Mouse (Mus musculus): ENCODE results near the gene Cd244a.

DNA sequence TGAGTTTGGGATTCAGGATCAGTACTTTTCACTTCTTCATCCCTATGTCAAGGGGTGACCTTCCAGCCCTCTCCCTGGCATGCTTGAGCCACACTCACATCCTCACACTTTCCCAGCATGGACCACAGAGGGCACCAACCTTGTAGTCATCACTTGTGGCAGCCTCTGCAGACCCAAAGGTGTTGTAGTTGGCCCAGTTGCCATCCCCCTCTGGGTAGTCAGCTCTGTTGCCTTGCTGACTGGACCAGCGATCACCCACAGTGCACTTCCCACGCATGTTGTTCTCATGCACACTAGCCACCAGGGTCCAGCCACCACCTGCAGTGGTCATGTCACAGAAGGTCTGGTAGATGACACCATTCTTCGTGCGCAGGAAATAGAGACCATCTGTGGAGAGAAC, 27.6 kb upstream of the Cd244a start:
- no peak for TF ChIP-seq POLR2A (IDR thresholded peaks at IDR 0.05; ENCODE audit: insufficient read length, low read depth)
- no peak for TF ChIP-seq MYOD1 (IDR thresholded peaks at IDR 0.05; ENCODE audit: control insufficient read depth in 1 of 3, insufficient read length in 2 of 3, low read depth in 2 of 3)
- no peak for TF ChIP-seq TCF12 (IDR thresholded peaks at IDR 0.05; ENCODE audit: insufficient read depth, poor library complexity, severe bottlenecking)
- TF ChIP-seq MYOG (IDR thresholded peaks at IDR 0.05; ENCODE audit: control insufficient read depth in 1 of 3, insufficient read depth in 1 of 3, insufficient read length in 2 of 3, low read depth in 2 of 3): peak in 1 of 3 experiments; percentile 6
- TF ChIP-seq REST (IDR thresholded peaks at IDR 0.05; ENCODE audit: insufficient read depth, insufficient read length): no peak
- no peak for TF ChIP-seq USF1 (IDR thresholded peaks at IDR 0.05; ENCODE audit: low read depth)
